Mouse (Mus musculus) liver, adult 2 months (tissue): ENCODE measurements at regions not wholly inside any gene's neighbourhood (a gene's known extent, or its start where the extent isn't known, plus 50 kb on each side); places are given as distances from the start of the nearest gene placed in this dataset.

Source experiments
- CTCF ChIP-seq: fragments of 200-500 bp; IDR thresholded peaks from 2 replicates; pipeline ENCODE4 v1.5.1; 2011; ENCODE audit warnings: low read depth, low read length, control low read depth
- POLR2A ChIP-seq: fragments of 200-500 bp; IDR thresholded peaks from 2 replicates; pipeline ENCODE4 v1.6.1; 2011; ENCODE audit warnings: low read length, control low read depth; ENCODE audit not compliant: insufficient read depth; ENCODE audit errors: extremely low read depth

GRCm38 (mm10) chr9:113519727-113520126 is 188.3 kb downstream of the Pdcd6ip start:
- TF ChIP-seq POLR2A = no peak
- TF ChIP-seq CTCF = no peak
